Mouse (Mus musculus) ovary, postnatal 14 days (tissue): ENCODE measurements around the gene Prr5l.
"Not testable (repeated sequence)": the region's sequence is repeated elsewhere in the genome, so short reads cannot be mapped to it uniquely, and the experiment has no call there.

Experiments
- DNase-seq: peaks from one replicate; pipeline ENCODE4 v3.0.0; 2022; ENCODE audit warnings: low spot score

Gene Prr5l

DNA sequence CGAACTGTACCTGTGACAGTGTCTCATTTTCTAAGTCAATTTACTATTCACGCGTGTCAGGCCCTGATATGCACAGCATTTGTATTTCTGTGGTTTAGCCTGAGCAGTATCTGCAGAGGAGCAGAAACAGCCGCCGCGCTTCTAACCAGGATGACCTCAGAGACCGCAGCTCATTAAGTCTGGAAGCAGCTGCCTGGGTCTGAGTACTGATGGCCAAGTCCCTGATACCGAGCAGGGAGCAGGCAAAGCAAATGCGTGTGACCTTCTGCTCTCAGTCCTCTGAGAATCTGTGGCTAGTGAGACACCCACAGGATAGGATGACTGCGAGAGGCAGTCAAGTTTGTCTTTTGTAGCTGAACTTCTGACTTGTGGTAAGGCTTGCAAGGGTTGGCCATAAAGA, 120.4 kb downstream of the Prr5l start:
- DNase-seq, result no peak

DNA sequence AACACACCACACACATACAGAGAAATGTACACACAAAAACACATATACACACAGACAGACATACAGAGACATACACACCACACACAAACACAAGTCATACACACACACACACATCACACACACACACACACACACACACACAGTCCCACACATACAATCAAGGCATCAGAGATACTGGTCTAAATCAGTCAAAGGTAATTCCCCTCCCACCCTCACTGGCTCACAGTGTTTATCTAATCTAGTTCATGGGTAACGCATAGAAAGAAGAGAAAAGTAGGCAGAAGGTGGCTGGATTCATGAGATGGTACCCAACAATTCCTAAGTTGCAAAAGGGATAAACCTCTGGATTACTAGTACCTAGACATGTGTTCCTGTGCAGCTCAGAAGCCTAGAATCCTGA, 120.9 kb downstream of the Prr5l start:
- no peak for DNase-seq

DNA sequence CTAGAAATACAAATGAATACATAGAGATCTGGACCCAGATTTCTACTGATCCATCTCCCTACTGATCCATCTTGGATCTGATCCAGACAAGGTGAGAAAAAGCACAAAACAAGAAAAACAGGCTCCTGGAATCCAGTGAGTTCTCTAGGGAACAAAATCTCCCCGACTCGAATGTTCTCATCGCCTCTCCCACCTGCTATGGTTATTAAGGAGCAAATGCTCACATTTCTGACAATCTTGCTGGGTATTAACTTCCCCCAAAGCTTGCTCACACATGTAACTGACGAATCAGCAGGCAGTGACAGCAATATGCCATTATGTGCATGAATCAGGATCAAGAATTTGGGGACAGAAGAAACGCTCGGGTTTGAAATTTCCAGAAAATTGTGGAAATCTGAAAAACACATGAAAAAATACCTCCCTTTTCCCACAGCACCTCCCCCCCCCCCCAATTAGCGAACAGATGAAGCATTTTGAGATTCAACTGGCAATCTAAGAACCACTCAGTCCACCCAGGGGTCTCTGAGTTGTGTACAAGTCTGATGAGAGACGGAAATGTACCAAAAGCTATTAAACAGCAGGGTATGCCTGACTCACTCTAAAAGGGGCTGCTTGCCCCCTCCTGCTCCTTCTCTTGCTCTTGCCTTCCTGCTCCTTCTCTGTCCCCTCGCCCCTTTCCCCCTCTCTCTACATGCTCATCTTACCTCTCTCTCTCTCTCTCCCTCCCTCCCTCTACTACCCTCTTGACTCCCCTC, 123.1 kb downstream of the Prr5l start:
- no peak for DNase-seq

DNA sequence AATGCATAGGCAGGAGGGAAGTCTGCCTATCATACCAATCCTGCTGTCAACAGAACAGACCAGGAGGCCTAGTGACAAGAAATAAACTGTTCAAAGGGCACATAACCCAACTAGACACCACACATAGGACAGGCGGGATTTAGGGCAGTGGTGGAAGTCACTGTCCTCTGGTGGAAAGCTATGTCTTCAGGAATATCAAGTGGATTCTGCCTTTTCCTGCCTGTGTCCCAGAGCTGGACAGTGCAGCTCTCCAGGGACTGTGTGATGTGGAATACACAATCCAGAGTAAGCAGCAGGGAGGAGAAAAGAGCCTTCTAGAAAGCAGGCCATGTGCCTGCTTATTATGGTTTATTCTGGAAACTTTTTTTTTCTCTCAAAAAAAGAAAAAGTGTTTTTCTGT, 125.0 kb downstream of the Prr5l start:
- no peak for DNase-seq

DNA sequence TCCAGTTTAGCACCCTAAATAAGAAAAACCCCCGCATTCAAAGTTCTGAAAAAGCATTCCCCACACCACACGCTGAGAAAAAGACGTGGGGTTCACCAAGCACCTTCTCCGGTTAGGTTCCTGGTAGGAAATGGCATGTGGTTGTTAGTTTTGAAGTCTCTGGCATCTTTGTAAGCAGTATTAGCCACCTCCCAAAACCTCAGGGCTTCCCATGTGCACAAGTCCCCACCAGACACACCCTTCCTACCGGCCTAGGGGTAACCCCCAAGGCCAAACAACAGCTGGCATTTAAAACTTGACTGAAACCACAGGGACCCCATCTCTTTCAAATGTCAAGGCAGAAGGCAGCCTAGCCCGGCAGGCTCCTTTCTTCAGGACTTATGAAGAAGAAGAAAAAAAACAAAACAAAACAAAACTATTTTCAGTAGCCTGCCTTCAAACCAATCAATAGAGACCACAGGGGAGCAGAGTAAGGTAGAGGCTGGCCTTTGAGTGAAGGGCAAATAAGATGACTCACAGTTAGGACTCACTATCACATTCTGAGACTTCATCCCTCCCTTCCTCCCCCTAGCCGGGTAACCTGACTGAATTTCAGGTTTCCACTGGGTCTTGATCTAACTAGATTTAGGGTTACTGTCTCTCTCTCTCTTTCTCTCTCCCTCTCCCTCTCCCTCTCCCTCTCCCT, 126.6 kb downstream of the Prr5l start:
- DNase-seq, result no peak

DNA sequence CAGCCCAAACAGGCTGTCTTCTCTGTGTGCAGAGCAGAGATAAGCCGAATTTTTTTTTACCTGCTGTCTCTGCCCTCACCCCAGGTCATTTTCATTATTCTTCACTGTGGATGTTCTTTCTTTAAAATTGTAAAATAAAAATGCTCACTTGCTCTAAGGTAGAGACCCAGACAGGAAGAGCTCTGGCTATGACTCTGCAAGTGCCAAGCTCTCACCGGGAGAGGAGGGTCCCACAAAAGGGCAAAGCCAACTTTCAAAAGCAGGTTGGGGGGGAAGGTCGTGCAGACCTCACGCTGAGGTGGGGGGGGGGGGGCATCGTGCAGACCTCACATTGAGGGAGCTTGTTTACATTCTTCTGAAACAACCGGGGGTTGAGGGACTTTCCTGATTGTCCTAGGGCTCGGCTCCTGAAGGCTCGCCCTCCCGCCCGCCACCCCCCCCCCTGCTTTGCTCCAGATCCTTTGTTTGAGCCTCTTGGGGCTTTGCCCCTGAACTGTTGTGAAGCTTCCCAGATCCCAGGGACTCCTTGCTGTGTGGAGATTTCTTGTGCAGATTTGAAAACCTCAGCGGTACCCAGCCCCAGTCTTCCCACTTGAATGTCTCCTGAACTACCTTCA, 127.8 kb downstream of the Prr5l start:
- DNase-seq, result no peak

DNA sequence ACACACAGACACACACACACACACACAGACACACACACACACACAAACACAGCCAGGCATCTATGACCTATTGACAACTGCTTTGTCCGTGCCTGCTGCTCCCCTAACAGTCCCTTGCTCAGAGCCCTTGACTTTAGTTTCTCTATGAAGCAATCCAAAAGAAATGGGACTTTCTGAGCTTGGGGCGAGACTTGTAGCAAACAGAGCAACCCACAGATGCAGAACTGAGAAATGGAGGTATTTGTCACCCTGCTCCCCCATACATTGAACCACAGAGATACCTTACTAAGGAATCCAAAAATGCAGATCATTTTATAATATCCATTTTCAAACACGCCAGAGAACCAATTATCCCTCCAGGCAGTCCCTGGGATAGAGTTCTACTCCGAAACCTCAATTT, 128.4 kb downstream of the Prr5l start:
- DNase-seq, result no peak

DNA sequence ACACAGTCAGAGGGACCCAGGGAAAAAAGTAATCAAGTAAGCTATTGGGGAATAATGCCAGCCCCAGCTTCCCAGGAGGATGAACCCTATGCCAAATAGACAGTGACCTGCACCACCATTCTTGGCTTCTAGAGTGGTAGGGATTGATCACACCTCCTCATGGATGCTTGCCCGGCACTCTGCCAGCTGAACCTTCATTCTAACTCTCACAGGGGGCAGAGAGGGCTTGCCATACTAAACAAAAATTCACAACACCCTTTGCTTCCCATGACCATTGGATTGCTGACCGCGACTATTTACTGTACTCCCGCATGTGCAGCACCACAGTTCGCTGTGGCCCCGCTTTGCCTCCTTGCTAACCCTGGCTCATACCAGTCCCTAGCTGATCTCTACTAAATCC, 129.8 kb downstream of the Prr5l start:
- DNase-seq, result no peak

DNA sequence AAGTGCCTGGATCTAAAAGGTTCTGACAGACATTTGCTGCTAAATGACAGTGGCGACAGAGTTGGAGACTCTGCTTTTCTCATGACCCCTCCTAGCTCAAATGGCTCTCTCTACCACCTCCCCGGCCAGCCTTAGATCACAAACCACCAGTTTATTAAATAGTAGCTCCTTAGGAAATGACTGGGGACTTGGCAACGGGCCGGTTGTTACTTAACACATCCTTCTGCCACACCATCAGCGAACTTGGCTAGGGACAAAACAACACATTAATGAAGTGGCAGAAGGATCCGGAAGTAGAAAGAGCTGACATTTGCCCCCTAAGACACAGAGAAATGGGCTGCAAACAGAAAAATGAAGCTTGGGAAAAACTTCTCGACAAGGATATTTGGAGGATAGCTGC, 130.4 kb downstream of the Prr5l start:
- DNase-seq, result no peak

DNA sequence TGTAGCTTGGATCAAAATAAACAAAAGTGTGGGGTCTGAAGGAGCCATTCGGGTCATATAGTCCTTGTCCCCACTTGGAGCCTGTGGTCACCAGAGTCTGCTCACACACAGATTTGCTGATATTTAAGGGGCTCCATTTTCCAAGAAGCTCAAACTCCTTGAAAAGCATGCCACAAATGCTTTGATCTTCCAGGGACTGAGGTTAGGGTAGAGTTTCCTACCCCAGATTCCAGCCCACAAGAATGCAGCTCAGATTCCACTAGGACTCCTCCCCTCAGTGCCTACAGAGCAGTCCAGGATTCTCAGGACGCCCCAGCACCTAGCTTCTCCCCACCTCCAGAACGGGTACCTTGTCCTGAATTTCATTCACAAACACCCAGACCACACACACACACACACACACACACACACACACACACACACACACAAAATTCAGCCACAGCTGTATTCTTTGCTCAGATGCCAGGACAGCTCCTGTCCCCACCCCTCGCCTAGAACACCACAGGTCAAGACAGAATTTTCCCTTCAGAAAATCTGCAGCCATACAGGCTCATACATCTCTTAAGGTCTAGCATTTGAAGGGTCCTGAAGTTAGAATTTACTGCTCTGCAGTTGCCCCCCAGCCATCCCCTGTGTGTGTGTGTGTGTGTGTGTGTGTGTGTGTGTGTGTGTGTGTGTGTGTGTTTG, 131.4 kb downstream of the Prr5l start:
- no peak for DNase-seq

DNA sequence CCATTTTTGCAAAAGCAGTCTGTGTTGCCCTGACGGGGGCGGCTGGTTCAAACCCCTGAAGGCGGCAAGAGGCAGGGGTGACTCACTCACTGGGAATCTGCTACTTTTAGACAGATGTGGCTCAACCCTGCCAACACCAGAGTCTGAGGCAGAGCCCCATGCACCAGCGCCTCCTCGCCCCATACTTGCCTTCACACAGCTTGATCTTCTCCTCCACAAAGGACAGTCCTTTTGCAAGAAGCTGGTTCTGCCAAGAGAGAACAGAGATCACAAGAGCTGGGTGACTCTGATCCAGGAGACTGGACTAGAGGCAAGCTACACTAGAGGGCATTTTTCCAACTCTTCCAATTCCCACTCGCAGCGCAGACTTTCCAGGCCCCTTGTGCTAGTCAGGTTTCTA, 136.3 kb downstream of the Prr5l start:
- no peak for DNase-seq

DNA sequence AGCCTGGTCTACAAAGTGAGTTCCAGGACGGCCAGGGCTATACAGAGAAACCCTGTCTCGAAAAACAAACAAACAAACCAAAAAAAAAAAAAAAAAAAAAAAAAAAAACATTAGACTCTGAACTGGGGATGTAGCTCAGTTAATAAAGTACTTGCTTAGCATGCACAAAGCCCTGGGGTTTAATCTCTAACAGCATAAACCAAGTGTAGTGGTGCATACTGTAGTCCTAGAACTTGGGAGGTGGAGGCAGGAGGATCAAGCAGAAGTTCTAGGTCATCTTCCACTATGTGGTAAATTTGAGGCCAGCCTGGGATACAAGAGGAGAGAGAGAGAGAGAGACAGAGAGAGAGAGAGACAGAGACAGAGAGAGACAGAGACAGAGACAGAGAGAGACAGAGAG, 137.2 kb downstream of the Prr5l start:
- DNase-seq, result not testable (repeated sequence)

DNA sequence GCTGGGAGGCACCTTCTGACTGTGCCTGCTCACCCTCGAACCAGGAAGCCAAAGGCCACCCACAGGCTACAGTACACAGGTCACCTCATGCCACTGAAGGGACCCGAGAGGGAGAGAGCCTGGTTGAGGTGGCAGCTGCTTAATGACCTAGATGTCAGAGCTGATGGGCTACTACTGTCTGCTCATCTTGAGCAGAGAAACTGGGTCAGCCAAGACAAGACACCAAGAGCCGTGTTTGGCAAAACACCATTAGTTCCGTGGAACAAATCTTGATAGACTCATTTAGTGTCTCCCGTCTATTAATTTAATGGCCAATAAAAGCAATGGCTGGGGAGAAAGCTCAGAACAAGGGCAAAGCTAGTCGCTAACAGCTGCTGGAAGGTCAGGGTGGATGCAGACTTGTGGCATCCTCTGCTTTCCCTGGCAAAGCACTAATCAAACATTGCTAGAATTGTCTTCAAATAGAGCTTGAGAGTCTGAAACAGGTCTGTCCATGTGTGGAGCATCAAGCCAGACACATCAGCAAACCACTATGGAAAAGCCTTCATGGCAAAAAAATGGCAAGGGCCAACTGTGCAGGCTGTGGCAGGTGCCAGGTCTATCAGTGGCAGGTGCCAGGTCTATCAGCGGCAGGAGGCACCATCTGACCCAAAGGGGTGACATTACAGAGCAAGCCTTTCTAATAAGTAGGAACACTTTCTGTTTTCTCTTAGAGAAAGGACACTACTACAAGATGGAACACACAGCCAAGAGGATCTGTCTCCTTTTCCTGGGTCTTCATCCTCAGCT, 140.6 kb downstream of the Prr5l start:
- no peak for DNase-seq

DNA sequence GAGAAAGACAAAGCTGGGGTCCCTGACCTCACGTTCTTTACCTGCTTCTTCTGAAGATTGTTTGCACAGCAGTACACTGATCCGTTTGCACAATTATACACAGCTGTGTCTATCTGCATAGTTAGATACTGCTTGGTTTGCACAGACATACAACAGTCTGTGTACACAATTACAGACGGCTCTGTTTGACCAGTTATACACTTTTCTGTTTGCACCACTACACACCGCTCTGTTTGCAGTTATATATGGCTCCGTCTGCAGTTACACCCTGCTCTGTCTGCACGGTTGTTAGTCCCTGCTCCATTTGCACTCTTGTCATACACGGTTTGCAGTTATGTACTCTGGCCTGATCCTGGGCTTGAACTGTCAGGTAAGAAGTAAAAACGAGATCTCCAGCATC, 141.2 kb downstream of the Prr5l start:
- no peak for DNase-seq

DNA sequence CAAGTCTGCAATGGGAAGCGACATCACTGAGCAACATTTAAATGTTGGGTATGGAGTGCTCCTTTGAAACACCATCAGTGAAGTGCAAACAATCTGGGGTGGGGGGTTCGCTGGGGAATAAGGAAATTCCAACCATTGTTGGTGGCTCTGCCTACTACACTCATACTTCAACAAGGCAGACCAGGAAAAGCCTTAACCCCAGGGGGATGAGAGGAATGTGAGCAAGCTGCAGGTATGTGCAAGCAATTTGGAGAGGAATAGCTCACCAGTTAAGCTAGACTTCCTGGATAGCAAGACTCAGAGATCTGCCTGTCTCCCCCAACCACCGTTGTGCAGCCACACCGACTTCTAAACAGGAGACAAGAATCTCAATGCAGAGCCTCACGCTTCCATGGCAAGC, 142.9 kb downstream of the Prr5l start:
- no peak for DNase-seq

DNA sequence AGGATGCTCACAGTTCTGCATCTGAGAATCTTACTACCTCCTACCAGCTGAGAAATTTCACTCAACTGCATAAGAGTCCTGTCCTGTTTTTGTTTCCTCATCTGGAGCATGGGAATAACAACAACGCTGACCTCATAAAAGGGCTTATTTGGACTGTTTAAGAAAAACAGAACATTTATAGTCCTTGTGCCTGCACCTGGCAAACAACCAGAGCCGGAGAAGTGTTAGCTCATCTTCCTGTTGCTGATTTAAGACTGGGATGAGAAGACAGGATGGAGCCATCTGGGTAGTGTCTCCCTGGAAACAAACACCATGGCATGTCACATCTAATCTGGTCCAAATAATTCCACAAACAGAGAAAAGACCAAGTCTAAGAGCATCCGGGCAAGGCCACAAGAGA, 149.3 kb downstream of the Prr5l start:
- no peak for DNase-seq

DNA sequence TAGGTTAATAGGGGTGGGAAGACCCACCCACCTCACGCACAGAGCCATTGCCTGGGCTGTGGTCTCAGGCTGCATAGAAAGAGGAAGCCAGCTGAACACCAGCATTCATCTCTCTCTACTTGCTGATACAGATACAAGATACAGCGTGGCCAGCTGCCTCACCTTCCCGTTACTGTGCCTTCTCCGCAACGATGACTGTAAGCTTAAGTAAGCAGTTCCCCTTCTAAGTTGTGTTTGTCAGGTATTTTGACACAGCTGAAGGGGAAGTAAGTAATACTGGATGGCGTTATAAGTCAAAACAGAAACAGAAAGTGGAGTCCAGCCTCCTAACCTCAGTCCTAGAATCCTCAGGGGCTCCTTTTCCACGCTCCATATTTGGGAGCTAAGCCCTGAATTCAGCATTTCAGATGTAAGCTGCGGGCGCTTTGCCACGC, 150.0 kb downstream of the Prr5l start:
- no peak for DNase-seq

DNA sequence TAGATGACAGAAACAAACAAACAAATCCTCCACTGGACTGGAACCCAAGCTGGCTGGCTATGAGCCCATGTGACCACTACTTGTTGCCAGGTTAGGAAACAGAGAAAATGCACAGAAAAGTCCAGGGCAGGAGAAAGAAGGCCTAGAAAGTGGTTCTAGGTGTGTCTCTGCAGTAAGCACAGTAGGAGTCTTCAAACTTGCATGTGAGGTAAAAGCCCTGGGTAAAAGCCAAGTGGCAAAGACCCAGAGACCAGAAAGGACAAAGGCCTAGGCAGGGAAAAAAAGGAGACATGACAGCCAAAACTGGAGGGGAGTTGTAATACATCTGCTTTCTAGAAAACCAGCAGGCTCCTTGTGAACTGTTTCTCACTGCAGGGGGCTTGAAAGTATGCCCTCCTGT, 151.9 kb downstream of the Prr5l start:
- no peak for DNase-seq

DNA sequence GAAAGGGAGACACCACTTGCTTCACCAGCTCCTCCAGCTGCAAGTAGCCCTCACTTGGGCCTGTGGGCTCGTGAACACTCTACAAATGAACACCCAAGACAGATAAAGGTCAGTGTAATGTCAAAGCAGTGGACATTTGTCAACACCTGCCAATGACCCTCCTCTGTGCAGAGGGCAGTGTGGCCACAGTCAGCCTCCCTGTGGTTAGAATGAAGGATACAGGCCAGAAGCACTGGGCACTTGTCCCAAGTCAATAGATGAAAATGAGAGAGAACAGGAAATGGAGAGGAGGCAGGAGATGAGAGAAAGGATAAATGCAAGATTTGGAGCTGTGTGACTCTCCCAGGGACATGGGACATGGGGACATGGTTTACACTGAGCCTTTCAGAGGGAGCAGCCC, 153.4 kb downstream of the Prr5l start:
- DNase-seq, result no peak

DNA sequence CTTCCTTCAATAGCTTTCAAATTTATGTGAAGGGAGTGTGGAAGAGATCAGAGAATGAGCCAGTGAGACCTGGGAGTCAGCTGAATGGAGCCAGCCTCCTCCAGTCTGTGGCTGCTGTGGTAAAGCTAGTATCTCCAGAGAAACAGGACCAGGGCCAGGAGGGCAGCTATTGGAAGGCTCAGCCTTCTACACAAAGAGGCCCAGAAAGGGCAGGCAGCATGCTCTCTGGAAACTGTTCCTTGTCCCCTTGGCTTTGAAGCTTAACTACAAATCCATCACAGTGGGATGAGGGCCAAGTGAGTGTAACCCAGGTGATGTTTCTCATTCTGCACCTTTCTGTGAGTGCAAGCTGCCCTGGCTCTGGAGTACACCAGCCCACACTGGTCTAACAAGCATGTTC, 155.0 kb downstream of the Prr5l start:
- no peak for DNase-seq

DNA sequence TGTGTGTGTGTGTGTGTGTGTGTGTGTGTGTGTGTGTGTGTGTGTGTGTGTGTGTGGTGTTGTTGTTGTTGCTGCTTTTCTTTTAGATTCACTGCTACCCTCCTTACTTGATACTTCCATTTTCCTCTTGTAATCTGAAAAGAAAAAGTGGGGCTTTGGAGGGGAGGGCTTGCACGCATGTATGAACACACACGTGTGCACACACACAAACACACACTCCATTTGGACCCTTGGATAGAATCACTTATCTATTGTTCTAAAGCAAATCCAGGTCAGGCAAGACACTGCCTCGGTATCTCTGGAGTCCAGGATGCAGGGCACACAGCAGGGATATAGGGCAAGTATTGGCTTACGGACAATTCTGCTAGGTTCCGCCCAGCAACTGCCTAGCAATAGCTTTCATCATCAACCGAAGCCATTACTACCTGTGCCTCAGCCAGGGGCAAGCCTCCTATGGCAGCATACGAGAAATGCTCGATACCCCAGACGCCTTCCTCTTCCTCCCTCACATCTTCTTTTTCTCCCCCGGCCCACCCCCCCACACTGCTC, 159.4 kb downstream of the Prr5l start:
- no peak for DNase-seq
